Mouse (Mus musculus) small intestine, adult 2 months (tissue): ENCODE measurements around the gene Lcp2.

ENCODE experiments used
- CTCF ChIP-seq: fragments of 200-500 bp; IDR thresholded peaks from 2 replicates; pipeline ENCODE4 v1.5.1; 2012; ENCODE audit warnings: low read depth, mild to moderate bottlenecking, control low read depth, inconsistent platforms, low read length, moderate library complexity, mixed read lengths; ENCODE audit not compliant: insufficient replicate concordance, insufficient read length; ENCODE audit errors: extremely low read depth
- POLR2A ChIP-seq: fragments of 200-500 bp; IDR thresholded peaks from 2 replicates; pipeline ENCODE4 v1.6.1; 2012; ENCODE audit warnings: low read depth, mild to moderate bottlenecking, control low read depth, inconsistent platforms, low read length, moderate library complexity

DNA sequence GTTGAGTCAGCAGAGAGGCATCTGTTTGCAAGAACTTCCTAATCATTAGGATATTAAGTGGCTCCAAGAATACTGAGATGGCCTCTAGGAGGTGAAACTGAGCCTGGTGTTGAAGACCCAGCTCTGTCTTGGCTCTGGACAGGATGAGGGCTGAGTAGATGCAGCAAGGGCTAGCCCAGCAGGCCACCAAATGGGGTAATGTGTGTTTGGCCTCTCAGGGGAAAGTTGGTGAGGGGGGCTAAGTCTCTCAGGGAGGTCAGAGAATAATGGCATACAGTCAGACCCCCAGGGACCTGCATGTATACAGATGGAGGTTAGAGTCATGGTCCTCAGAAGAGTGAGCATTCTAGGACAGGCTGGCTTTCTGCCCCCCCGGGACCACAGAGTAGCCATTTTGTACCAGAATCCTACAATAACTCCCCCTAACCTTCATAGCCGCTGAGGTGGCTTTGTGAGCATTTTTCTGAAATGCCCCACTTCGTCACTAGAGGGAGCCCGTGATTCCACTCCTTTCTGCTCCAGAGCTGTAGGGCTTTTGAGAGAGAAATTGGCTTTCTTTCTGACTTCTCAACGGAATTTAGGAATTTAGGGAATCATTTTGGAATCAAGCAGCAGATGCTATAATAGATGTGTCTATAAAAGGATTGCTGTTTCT, 44.7 kb upstream of the Lcp2 start:
- TF ChIP-seq CTCF (peak; percentile 51; the same call in 1 of the 2 replicates), POLR2A (no peak)
